In genomic region chr14:25373167-25373566, GRCm38 (mm10) we compare ENCODE assay signal across 24 mouse cellular contexts.
A peak's percentile ranks its signal among the peaks of the same experiment; 100 is the strongest.
DNase-seq lines count a peak whose midpoint lies in the region; ATAC-seq and TF ChIP-seq lines count a peak whose summit lies in the region.
"Had no signal": no experiment of that assay in that cellular context is flagged by ENCODE, and none has a peak within 500 bp of the region (broad histone marks: within the 10 kb centered on the region; RNA-seq: fewer than 3 reads in every experiment).

No protein-coding gene starts in this region.

- H3K27me3 ChIP-seq in forebrain, embryonic 10.5 days (ENCODE audit: poor library complexity, severe bottlenecking): no peaks in the 10 kb centered on the region
- no peaks in the 10 kb centered on the region for H3K27me3 ChIP-seq in forebrain, embryonic 16.5 days (replicated peaks; ENCODE audit: control insufficient read depth, insufficient read depth, low read length)
- no peaks in the 10 kb centered on the region for H3K27me3 ChIP-seq in kidney, embryonic 14.5 days (ENCODE audit: control insufficient read depth, insufficient read depth, low read length)
- H3K27me3 ChIP-seq in midbrain, embryonic 10.5 days (ENCODE audit: low read depth, poor library complexity, severe bottlenecking): no peaks in the 10 kb centered on the region
- no peaks in the 10 kb centered on the region for H3K27me3 ChIP-seq in midbrain, postnatal 0 days (ENCODE audit: insufficient read depth, low read length)
- H3K27me3 ChIP-seq in limb, embryonic 14.5 days (ENCODE audit: control insufficient read depth, insufficient read depth, low read length): no peaks in the 10 kb centered on the region
- H3K27me3 ChIP-seq: CH12.LX; embryonic facial prominence, embryonic 15.5 days; forebrain, embryonic 12.5 days; heart, embryonic 15.5 days; hindbrain, embryonic 15.5 days; Patski had no signal

- peaks cover 8% of the 10 kb centered on the region; the same call in 1 of the 2 replicates for H3K9me3 ChIP-seq in forebrain, embryonic 10.5 days
- no peaks in the 10 kb centered on the region for H3K9me3 ChIP-seq in forebrain, embryonic 16.5 days (ENCODE audit: control insufficient read depth, low read length)
- H3K9me3 ChIP-seq in kidney, embryonic 14.5 days (ENCODE audit: control insufficient read depth, low read length): 0 out of 2 replicates have a peak, but pooled peaks cover 3% of the 10 kb centered on the region
- no peaks in the 10 kb centered on the region; the same call in 1 of the 2 replicates for H3K9me3 ChIP-seq in midbrain, embryonic 10.5 days (replicated peaks)
- H3K9me3 ChIP-seq in midbrain, postnatal 0 days (ENCODE audit: low read length): no peaks in the 10 kb centered on the region
- no peaks in the 10 kb centered on the region for H3K9me3 ChIP-seq in limb, embryonic 14.5 days (ENCODE audit: control insufficient read depth, low read length)
- H3K9me3 ChIP-seq: embryonic facial prominence, embryonic 15.5 days; forebrain, embryonic 12.5 days; heart, embryonic 15.5 days; hindbrain, embryonic 15.5 days had no signal

- DNase-seq in forebrain, embryonic 10.5 days (ENCODE audit: extremely low spot score, low spot score): no peak
- no peak for DNase-seq in kidney, adult 9 months
- DNase-seq in midbrain, embryonic 10.5 days (ENCODE audit: low spot score): no peak
- DNase-seq in midbrain, postnatal 0 days (ENCODE audit: low spot score): no peak
- no peak for DNase-seq in limb, embryonic 14.5 days (ENCODE audit: low spot score)
- DNase-seq in B cell, adult 2 months: no peak
- DNase-seq: adrenal gland, postnatal 14 days; cerebellum, adult 11-12 months; cerebellum, postnatal 10 days; forebrain, postnatal 0 days; gastrocnemius, postnatal 36 days; heart, adult 18-20 months had no signal

- H3K4me1 ChIP-seq in forebrain, embryonic 10.5 days: peaks cover 50% of the 10 kb centered on the region
- H3K4me1 ChIP-seq in forebrain, embryonic 16.5 days (replicated peaks; ENCODE audit: control insufficient read depth, insufficient read depth, low read length): peaks cover 35% of the 10 kb centered on the region
- H3K4me1 ChIP-seq in kidney, embryonic 14.5 days (ENCODE audit: control insufficient read depth, insufficient read depth, low read length): peaks cover 50% of the 10 kb centered on the region
- peaks cover 45% of the 10 kb centered on the region for H3K4me1 ChIP-seq in midbrain, embryonic 10.5 days
- peaks cover 7% of the 10 kb centered on the region for H3K4me1 ChIP-seq in midbrain, postnatal 0 days (ENCODE audit: insufficient read depth, low read length)
- peaks cover 21% of the 10 kb centered on the region for H3K4me1 ChIP-seq in limb, embryonic 14.5 days (ENCODE audit: control insufficient read depth, insufficient read depth, low read length)

- 91% methylated on average over 4 of the region's 4 CpGs for WGBS in forebrain, embryonic 10.5 days
- WGBS in forebrain, embryonic 16.5 days: 96% methylated on average over 4 of the region's 4 CpGs
- WGBS in kidney, embryonic 14.5 days: 96% methylated on average over 4 of the region's 4 CpGs
- 91% methylated on average over 4 of the region's 4 CpGs for WGBS in midbrain, embryonic 10.5 days
- 89% methylated on average over 4 of the region's 4 CpGs for WGBS in midbrain, postnatal 0 days
- WGBS in limb, embryonic 14.5 days: 92% methylated on average over 4 of the region's 4 CpGs

- no peak overlapping the region for H3K9ac ChIP-seq in forebrain, embryonic 16.5 days (replicated peaks; ENCODE audit: low read depth, low read length)
- 0 out of 2 replicates have a peak overlapping the region, but pooled peaks have one; percentile 23 for H3K9ac ChIP-seq in kidney, embryonic 14.5 days (ENCODE audit: low read depth, low read length)
- no peak overlapping the region for H3K9ac ChIP-seq in midbrain, postnatal 0 days (replicated peaks; ENCODE audit: low read length, poor library complexity, severe bottlenecking)
- H3K9ac ChIP-seq in limb, embryonic 14.5 days (ENCODE audit: low read depth, low read length, severe bottlenecking): no peak overlapping the region
- H3K9ac ChIP-seq: embryonic facial prominence, embryonic 15.5 days; forebrain, embryonic 12.5 days; forebrain, postnatal 0 days; heart, embryonic 15.5 days; hindbrain, embryonic 15.5 days had no signal

- peak overlapping the region; percentile 81 for H3K27ac ChIP-seq in forebrain, embryonic 10.5 days
- no peak overlapping the region for H3K27ac ChIP-seq in forebrain, embryonic 16.5 days (ENCODE audit: low read length)
- no peak overlapping the region for H3K27ac ChIP-seq in kidney, embryonic 14.5 days (ENCODE audit: low read depth, low read length)
- peak overlapping the region; percentile 38; the same call in 1 of the 2 replicates for H3K27ac ChIP-seq in midbrain, embryonic 10.5 days (replicated peaks)
- H3K27ac ChIP-seq in midbrain, postnatal 0 days (ENCODE audit: low read depth, low read length): no peak overlapping the region
- H3K27ac ChIP-seq in limb, embryonic 14.5 days (replicated peaks; ENCODE audit: low read depth, low read length): 0 out of 2 replicates have a peak overlapping the region, but pooled peaks have one; percentile 26
- H3K27ac ChIP-seq: embryonic facial prominence, embryonic 15.5 days; heart, embryonic 15.5 days; hindbrain, embryonic 15.5 days had no signal

- H3K36me3 ChIP-seq in forebrain, embryonic 10.5 days (replicated peaks): peaks cover 8% of the 10 kb centered on the region
- H3K36me3 ChIP-seq in forebrain, embryonic 16.5 days (ENCODE audit: control insufficient read depth, insufficient read depth): no peaks in the 10 kb centered on the region
- H3K36me3 ChIP-seq in kidney, embryonic 14.5 days (ENCODE audit: control insufficient read depth, insufficient read depth, low read length): no peaks in the 10 kb centered on the region
- peaks cover 4% of the 10 kb centered on the region; the same call in 1 of the 2 replicates for H3K36me3 ChIP-seq in midbrain, embryonic 10.5 days
- H3K36me3 ChIP-seq in midbrain, postnatal 0 days (ENCODE audit: insufficient read depth, low read length): no peaks in the 10 kb centered on the region
- no peaks in the 10 kb centered on the region for H3K36me3 ChIP-seq in limb, embryonic 14.5 days (ENCODE audit: control insufficient read depth, insufficient read depth, low read length)
- H3K36me3 ChIP-seq: embryonic facial prominence, embryonic 15.5 days; heart, embryonic 15.5 days; hindbrain, embryonic 15.5 days had no signal

- no peak for TF ChIP-seq POLR2A in limb, embryonic 14.5 days (IDR thresholded peaks at IDR 0.05; ENCODE audit: borderline replicate concordance, extremely low read depth, insufficient read depth, insufficient read length)

- no peak for ATAC-seq in forebrain, embryonic 16.5 days
- ATAC-seq in kidney, embryonic 14.5 days (ENCODE audit: low FRiP score, low TSS enrichment): no peak
- no peak for ATAC-seq in midbrain, postnatal 0 days (ENCODE audit: low FRiP score)
- no peak for ATAC-seq in limb, embryonic 14.5 days (ENCODE audit: low FRiP score, low read depth)
- ATAC-seq: activated CD4-positive, CD25-positive, alpha-beta regulatory T cell, adult 4 months; forebrain, postnatal 0 days; inflammation-experienced regulatory T-cells, adult 6 months; Patski had no signal

- H3K4me3 ChIP-seq in forebrain, embryonic 10.5 days: no peak overlapping the region
- no peak overlapping the region for H3K4me3 ChIP-seq in forebrain, embryonic 16.5 days (replicated peaks; ENCODE audit: low read length)
- H3K4me3 ChIP-seq in kidney, embryonic 14.5 days (ENCODE audit: low read length): no peak overlapping the region
- no peak overlapping the region for H3K4me3 ChIP-seq in midbrain, embryonic 10.5 days
- no peak overlapping the region for H3K4me3 ChIP-seq in midbrain, postnatal 0 days (ENCODE audit: low read depth, low read length)
- H3K4me3 ChIP-seq in limb, embryonic 14.5 days (replicated peaks; ENCODE audit: low read length): no peak overlapping the region
- H3K4me3 ChIP-seq: embryonic facial prominence, embryonic 15.5 days; erythroblast, embryonic 14.5 days; forebrain, embryonic 12.5 days; heart, embryonic 15.5 days; hindbrain, embryonic 15.5 days had no signal

- no peak for TF ChIP-seq CTCF in midbrain, postnatal 0 days (IDR thresholded peaks at IDR 0.05)

- H3K4me2 ChIP-seq in forebrain, embryonic 16.5 days (ENCODE audit: low read length): no peak overlapping the region
- no peak overlapping the region for H3K4me2 ChIP-seq in kidney, embryonic 14.5 days (replicated peaks; ENCODE audit: low read depth, low read length)
- H3K4me2 ChIP-seq in midbrain, postnatal 0 days (ENCODE audit: low read depth, low read length, poor library complexity, severe bottlenecking): no peak overlapping the region
- H3K4me2 ChIP-seq in limb, embryonic 14.5 days (replicated peaks; ENCODE audit: low read depth, low read length, severe bottlenecking): no peak overlapping the region
- H3K4me2 ChIP-seq: embryonic facial prominence, embryonic 15.5 days; forebrain, embryonic 12.5 days; heart, embryonic 11.5 days; heart, embryonic 15.5 days; hindbrain, embryonic 15.5 days had no signal

Comparison
In these comparisons a context has a peak if more than half of its experiments do, and no peak if none do; other contexts are left out.
1. H3K27ac ChIP-seq: peak in forebrain, embryonic 10.5 days (single experiment), midbrain, embryonic 10.5 days (single experiment) and limb, embryonic 14.5 days (single experiment); none in forebrain, embryonic 16.5 days (single experiment), kidney, embryonic 14.5 days (single experiment) and midbrain, postnatal 0 days (single experiment).